Mouse (Mus musculus): ENCODE measurements at regions not wholly inside any gene's neighbourhood (a gene's known extent, or its start where the extent isn't known, plus 50 kb on each side); places are given as distances from the start of the nearest gene placed in this dataset.
A peak's percentile ranks its signal among the peaks of the same experiment; 100 is the strongest.

DNA sequence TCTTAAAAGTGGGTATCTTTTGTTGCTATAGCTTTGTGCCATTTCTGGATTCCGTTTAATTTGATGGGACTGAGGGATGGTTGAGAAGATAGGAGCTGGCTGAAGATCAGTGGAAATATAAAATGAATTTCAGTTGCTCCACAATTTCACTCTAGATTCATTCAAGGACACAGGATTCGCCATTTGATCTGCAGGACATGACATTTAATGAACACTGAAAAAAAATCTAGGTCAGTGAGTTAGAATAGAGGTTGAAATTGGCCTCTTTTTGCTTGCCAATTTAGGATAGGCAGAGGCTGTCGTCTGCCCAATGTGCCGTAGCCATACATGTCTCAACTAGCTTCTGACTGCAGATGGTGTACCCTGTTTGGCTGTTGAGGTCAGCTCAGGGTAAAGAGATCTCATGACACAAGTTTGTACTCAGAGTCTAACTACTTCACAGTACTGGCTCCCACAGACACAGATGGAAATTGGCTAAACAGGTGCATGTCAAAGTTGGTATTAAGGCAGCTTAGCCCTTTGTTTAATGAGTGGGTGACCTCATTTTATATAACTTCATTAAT is 449.5 kb upstream of the Tle4 start:
- DNase-seq = no peak

DNA sequence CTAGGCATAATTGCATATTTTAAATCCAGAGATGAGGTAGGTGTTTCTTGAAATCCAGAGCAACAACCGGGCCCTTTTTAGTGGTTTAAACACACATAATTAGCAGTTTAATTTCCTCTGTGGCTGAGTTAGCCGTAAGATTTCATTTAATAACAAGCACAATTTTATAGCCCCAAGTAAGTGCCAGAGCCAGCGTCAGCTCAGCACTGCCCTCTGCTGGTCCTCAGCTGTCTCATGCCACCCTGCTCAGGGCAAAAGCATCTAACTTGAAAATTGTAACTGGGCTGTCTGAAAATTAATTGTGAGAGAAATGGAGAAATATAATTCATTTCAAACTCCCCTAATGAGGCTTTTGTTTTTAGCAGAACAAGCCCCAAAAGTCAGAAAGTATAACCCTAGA is 437.7 kb upstream of the Tle4 start:
- DNase-seq = peak; percentile 84

DNA sequence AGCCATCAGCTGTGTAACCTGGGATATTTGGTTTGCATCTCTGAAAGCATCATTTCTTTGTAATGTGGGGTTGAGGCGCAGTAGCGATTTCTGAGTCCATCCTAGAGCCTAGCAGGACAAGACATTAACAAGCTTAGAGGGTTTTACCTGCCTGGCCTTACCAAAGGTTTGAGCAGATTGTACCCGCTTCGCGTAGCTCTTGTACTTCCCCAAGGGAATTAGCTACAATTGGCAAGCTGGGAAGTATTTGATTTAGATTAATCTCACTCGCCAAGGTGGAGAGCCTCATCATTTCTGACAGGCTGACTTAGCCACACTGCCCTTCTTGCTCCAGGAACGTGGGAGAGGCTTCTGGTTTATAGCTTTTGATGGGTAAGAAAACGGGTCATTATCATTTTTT is 436.1 kb upstream of the Tle4 start:
- DNase-seq = no peak

DNA sequence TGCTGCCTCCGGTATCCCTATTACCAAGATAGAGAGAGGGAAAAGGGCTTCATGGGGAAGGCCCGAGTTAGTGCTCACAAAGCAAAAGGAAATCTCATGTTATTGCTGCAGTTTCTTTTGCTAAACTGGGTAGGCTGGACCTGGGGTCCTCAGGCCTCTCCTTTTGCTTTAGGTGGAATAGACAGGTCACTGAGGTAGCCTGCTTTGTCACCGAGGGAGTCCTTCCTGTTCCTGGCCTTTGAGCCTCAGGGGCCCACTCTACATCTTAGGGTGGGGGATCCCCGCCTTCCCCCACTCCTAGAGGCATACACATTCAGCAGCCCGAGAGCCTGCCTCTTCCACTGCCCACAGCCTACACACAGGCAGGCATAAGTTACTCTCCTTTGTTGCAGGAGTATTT is 435.5 kb upstream of the Tle4 start:
- no peak for DNase-seq

DNA sequence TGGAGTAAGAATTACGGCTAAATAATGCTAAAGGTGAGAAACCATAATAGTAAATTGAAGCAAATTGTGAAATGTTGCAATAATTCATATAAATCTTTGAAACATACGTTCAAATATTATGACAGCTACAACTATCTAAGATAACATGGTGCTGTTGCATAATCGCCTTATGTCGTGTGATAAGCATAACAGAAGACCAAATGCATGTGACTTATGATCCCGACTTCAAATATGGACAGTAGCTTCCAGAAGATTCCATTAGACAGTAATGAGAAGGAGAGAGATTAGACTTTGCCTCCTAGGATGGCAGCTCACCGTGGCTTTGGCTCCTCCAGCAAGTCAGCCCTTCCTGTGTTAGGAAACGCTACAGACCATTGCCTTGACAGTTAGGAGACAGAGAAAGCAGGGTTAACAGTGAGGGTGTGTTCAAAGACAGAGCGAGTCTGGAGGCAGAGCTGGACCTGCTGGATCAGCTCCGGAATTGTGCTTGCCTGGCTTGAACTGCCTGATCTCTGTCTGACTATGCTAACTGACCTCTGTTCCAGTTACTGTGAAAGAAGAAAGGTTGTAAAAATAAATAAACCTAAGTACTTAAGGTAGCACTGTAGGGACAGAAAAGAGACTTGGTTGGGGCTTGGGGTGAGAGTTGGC is 434.6 kb upstream of the Tle4 start:
- DNase-seq = no peak

DNA sequence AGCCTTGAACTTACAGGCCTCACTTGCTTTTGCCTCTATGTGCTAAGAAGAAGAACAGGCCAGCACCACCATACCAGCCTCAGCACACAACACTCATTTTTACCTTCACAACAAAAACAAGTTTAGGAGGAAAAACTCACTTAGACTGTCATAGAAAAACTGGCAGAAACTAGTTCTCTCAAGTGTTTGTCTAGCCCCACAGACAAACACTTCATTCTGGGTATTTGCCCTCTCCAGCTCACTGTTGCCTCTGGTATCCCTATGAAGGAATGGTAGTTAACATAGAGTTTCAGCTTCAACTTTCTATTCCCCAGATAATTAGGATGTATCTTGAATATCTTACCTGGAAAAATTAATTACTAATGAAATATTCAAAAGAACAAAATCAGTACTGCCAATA is 433.6 kb upstream of the Tle4 start:
- DNase-seq = no peak

DNA sequence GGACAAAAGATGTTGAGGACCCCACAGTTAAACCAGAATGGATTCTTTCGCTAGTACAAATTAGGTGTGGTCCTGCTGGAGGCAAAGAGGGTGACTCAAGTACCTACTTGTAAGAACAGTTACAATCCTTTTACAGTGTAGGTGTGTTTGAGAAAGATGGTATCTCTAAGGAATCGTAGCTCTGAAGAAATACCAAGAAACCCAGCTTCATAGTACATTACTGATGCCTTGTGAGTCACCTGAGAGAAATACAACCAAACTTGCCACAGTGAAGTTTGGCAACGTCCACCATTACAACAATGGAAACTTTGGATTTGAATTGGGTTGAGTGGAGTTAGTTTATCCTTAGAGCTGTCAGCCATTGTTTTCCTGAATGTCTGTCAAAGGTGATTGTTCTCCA is 405.7 kb upstream of the Tle4 start:
- no peak for DNase-seq

DNA sequence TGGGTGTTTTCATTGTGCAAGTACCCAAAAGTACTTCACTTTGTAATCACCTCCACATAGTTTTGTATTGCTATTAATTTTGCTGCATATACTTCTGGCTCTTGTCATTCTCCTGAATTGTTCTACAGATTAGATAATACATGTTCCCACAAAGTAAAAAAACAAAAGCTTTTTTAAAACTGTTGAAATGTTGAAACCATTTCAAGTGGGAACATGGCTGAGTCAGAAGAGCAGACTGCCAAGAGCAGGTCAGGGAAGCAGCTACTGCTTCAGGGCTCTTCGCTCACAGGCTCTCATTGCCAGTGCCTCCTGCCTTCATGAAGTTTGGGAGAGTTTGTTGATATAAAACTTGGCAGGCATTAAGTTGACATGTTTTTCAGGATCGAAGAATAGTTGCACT is 395.5 kb upstream of the Tle4 start:
- no peak for DNase-seq

DNA sequence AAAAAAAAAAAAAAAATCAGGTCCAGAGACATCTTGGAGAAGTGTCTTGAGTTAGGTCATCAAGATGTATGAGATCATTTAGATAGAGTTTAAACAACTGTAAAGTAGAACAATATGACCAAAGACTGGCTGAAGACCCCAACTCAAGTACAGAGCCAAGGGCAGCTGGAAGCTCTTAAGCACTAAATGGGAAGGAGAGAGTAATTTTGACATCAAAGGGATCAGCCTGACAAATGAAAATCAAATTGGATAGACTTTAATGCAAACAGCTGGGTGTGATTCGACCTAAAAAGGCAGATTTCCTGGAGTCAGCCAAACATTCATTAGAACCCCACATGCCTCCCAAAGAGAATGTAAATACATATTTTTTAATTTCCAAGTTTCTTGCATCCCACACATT is 372.3 kb upstream of the Tle4 start:
- DNase-seq = no peak

DNA sequence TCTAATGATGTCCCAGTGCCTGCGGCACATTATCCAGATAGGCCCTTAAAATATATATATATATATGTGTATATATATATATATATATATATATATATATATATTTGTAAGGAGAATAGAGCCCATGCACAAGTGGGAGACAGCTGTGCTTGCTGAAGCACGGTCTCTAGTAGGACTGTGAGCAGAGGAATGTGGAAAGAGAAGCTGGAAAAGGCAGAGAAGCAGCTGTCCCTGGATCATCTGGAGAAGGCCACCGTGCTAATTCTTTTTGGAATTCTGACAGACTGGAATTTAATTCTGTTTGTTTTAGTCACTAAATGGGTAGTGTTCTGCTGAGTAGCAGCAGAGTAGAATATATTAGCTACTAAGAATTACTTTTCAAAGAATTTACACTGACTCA is 370.4 kb upstream of the Tle4 start:
- DNase-seq = no peak

DNA sequence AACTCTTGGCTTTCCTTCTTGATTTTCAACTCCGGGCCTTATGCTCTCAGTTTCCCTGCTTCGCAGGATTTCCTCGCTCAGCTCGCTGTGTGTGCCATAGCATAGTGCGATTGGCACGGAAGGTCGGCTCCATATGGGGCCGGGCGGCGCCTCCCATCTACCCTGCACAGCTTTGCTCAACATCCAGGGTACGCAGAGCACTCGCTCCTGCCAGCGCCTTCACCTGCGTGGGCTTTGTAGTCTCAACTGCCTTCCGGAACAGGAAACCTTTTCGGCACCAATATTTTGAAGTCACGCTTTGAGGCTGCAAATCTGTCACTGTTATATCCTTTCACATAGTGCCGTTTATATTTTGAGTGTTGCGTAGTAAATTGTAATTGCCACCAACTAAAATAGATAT is 359.9 kb upstream of the Tle4 start:
- no peak for DNase-seq

DNA sequence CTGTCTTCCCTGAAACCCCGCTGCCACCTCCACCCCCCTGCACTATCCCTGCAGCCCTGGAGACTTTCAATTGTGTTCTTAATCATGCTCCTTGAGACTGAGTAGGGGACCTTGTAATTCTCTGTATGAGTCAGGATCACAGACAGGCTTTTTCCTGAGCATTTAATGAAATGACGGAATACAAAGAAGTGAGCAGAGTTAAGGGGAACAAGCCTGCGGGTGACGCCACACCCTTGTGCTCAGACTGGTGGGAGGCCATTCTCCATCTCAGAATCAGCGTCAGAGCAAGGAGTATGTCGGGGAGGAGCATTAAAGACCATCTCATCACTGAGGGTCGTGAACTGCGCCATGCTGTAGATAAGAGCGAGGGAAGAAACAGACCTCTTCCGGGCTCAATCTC is 359.3 kb upstream of the Tle4 start:
- no peak for DNase-seq

DNA sequence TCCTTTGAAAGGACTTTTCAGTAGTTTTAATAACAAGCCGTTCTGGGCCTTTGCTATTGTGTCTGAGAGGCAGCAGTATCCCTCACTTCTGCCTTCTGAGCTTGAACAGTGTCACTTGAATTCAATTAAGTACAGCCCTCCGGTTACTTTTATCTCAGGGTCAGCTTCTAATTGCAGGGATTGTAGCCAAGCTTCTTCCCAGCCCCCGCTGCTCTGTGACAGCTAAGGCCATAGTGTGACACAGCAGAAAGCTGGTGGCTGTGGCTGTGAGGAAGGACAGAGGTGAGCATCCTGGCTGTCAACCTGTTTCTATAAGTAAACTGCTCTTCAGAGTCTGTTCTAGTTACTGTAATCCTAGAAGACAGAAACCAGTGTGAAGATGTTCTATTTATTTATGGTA is 358.5 kb upstream of the Tle4 start:
- peak; percentile 3 for DNase-seq

DNA sequence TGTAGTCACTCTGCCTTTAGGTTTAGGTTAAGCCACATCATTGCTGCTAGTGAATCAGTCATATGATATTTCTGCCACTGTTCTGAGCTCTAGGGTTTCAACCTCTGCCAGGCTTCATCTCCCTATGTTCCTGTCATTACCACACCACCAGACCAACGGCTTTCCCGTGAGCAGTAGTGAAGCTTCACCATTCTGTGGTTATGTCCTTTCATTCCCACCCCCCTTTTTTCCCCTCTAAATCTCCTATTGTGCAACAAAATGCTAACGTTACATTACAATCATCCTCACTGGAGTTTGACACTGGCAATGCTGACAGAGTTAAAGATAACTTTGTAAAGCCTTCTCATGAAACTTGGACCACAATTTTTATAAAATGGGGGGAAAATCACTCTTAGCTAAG is 358.1 kb upstream of the Tle4 start:
- no peak for DNase-seq

DNA sequence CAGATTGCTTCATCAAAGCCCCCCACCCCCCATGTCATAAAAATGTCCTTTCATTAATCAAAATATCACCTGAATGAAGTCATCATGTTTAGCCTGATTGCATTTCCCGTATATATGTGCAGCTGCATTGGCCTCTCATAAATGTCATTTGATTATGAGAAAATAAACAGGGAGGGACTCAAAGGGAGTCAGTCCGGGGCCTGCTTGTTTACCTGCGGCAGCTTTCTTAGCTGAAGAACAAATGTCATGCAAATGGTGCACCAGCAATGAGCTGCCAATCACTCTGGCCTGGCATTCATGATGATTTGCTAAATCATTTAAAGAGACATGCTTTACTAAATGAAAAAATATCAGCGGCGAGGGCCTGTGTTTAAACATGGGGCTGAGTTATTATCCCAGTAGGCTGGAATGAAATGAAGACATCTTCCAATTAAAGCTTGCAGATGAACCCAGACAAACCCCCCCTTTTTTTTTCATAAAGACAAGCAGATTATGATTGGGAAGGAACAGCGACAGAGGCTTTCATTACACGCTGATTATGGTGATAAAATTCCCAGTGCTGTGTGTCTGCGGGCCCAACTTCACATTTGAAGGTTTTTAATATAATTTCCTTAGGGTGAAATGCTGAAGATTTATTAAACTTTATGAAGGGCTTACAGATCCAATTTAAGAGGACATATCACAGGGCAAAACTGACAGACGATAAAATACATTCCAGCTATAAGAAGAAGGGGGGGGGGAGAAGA is 342.5 kb upstream of the Tle4 start:
- no peak for DNase-seq

DNA sequence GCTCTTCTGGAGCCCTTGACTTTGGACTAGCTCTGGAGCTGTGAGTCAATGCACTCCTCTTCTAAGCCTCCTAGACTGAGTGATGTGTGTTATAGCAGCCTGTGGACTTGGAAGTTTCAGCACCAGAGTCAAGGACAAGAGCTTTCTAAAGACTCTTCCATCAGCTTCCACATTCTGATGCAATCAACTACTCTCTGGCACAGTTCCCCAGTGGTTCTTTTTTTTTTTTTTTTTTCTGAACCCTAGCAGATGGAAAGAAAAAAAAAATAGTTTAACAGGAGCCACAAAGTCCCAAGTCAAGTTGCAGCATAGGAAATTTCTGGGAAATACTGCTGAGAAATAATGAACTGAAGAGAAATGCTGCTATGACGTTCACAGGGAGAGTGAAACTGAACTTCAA is 324.4 kb upstream of the Tle4 start:
- no peak for DNase-seq

DNA sequence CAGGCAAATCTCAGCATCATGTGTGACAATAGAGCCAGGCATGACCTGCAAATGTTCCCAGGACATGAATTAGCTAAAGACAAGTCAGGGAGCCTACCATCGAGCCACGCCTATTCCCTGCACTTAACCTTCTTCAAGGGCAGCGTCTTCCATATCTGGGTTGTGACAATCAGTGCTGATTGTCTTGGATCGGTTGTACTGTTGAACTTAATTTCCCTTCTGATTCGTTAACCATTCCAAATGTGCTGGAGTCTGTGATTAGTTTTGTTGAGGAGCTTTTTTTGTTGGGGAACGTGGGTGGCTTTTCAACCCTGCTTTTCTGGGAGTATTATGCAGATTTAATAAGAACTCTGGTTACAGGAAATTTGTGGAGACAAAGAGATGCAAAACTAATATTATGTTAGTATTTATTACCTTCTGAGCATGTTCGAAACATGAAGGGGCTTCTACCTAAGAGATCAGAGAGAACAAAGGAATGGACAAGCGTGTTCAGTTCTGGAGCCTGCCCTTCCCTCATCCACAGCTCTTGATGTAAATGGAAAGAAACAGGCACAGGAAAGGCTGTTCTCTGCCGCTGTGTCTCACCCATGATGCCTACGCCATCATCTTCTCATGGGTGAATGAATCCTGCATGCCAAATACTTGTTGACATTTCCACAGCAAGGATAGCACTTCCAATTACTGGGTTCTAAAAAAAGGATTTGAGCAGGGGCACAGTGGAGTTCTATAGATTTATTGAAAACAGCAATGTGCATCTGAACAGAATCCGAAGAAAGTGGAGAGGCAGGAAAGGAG is 313.4 kb upstream of the Tle4 start:
- no peak for DNase-seq

DNA sequence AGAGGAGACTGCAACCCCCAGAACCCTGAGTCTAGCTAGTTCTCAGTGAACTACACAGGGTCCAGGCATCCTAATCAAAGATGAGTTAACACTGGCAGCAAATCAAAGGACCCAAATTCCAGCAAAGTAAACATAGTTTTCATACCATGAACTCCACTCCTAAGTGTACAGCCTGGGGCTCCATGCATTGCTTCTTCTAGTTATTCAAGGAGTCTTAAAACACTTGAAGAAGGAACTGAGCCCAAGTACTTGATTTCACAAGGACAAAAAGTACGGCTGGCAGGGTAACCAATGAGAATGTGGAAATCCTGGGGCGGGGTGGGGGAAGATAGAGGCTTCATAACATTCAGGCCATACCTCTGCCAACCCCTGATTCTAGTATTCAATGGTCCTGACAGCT is 297.0 kb upstream of the Tle4 start:
- no peak for DNase-seq

DNA sequence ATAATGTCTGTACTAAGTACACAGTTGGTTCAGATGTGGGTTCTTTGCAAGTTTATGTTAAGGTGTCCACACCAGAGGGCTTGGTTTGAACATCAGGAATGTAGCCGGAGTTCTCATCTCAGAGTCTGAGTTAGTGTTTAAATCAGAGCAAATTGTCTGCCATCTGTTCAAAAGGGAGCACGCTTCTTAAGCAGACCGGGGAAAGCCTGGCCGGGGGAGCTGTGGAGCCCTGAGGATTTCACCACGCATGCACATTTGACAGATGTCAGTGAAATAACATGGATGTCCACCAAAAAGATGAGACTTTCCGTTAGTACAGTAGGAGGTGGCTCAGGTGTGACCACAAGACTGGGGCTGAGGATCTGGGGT is 294.5 kb upstream of the Tle4 start:
- DNase-seq = no peak

DNA sequence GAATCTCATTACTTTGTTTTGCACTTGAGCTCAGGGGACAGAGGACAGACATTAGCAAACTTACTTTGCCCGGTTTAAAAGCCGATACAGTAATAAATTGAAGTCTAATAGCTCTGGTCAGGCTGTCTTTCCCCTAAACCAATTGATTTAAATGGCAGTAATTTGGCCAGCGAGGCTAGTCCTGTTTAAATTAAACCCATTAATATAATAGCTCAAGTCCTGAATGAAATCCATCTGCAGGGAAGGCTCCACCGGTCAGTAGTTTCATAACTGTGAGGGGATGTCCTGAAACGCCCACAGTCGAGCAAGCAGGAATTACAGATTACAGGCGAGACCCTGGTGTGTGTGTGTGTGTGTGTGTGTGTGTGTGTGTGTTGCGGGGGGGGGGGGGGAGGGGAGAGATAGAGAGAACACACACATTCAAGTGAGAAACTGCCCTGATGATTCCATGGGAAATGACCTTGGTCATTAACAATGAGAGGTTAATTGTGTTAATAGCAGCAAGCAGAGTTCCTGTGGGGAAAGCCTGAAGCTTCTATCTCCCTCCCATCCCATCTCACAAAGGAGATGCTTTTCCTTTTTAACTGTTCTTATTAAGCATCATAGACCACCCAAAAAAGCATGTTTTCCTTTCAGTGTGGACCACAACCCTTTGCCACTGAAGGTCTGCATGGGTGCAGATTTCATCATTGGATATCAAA is 294.0 kb upstream of the Tle4 start:
- DNase-seq = no peak

DNA sequence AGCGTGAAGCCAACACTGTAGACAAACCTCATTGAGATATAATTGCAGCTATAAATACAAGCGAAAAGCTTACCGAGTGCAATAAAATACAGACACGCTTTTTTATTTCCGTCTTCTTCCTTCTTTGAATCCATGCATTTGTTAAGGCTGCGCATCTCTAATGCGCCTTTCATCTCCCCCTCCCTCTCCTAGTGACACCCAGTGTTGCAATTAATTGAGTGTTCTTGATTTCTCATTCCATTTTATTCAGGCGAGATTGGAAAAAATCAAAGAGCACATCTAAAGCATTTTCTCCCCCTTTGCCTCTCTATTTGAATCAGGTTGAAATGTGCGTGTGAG is 293.2 kb upstream of the Tle4 start:
- DNase-seq = no peak

DNA sequence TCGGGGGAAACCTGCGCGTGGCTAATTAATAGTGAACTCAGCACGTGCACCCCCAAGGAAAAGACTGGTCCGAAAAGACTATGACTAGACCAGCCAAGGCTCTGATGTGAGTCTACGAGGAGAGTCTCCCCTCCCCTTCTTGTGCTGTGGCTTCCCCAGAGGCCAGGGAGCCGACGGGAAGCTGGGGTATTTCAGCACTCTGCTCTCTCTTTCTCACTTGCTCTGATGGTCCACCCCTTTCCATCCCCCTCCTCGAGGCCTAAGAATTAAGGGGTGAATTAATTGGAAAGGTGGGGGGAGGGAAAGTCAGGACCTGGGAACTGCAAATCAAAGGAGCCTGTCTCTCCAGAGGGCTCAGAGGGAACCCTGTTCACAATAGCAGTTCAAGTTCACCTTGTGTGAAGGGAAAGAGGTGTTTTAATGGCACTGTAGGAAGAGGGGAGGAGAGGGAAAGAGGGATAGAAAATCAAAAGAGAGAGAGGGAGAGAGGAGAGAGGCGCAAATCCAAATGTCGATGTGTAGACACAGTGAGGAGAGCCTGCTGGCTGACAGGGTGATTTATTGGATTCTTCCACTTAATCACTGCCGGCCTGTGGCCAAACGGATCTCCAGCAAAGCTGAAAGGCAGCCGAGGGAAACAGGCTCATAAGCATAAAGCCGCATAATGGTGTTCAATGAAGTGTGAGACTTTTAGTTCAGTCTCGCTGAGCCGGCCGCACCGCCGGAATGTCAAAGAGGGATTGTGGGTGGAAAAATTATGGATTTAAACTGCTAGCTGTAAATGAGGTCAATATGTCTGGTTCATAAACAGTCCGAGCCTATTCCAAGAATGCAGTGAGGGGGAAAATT is 292.6 kb upstream of the Tle4 start:
- DNase-seq = peak; percentile 18

Measured in adrenal gland, postnatal 10 days (tissue).